Mouse (Mus musculus): ENCODE measurements around the gene Ugt1a7c.
"Not testable (repeated sequence)": the region's sequence is repeated elsewhere in the genome, so short reads cannot be mapped to it uniquely, and the experiment has no call there.

- not testable (repeated sequence) for TF ChIP-seq POLR2A, CTCF (IDR thresholded peaks at IDR 0.05; ENCODE audit: extremely low read depth, insufficient read depth, low read length)
Measured at GRCm38 (mm10) chr1:88109604-88110003, 14.7 kb downstream of the Ugt1a7c start.
